7 mouse cellular contexts compared by ENCODE assay signal in the genomic region with DNA sequence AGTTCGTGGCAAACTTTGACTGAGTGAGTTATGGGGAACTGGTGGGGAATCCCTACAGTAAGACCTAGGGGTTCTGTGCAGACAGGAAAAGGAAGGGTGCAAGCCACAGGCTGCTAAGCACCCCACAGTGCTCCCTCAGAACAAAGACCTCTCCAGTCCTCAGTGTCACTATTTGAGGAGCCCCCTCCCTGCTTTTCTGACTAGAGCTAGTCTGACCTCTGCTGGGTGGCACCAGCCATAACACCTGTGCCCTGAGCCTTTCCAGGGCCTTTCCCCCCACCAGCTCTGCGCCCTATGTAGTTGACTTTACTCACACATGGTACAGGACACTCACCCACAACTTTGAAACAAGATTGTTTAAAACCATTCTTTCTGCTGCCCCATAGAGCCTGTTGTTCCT. TPM values are rescaled to one million over a fixed set of nuclear protein-coding genes. Genes with fewer than 3 reads are reported as not detected.
DNase-seq lines count a peak whose midpoint lies in the region; ATAC-seq and TF ChIP-seq lines count a peak whose summit lies in the region.

No protein-coding gene starts in this region.

- no peak overlapping the region for H3K27ac ChIP-seq in forebrain, embryonic 16.5 days (ENCODE audit: low read length)
- no peak overlapping the region for H3K27ac ChIP-seq in midbrain, postnatal 0 days (ENCODE audit: low read depth, low read length)

- no peak overlapping the region for H3K9ac ChIP-seq in forebrain, embryonic 16.5 days (replicated peaks; ENCODE audit: low read depth, low read length)
- H3K9ac ChIP-seq in midbrain, postnatal 0 days (replicated peaks; ENCODE audit: low read length, poor library complexity, severe bottlenecking), result no peak overlapping the region

- no peaks in the 10 kb centered on the region for H3K27me3 ChIP-seq in forebrain, embryonic 16.5 days (replicated peaks; ENCODE audit: control insufficient read depth, insufficient read depth, low read length)
- no peaks in the 10 kb centered on the region for H3K27me3 ChIP-seq in midbrain, postnatal 0 days (ENCODE audit: insufficient read depth, low read length)

- no peak overlapping the region for H3K4me3 ChIP-seq in forebrain, embryonic 16.5 days (replicated peaks; ENCODE audit: low read length)
- H3K4me3 ChIP-seq in midbrain, postnatal 0 days (ENCODE audit: low read depth, low read length), result no peak overlapping the region

- H3K9me3 ChIP-seq in forebrain, embryonic 16.5 days (ENCODE audit: control insufficient read depth, low read length), result no peaks in the 10 kb centered on the region
- H3K9me3 ChIP-seq in midbrain, postnatal 0 days (ENCODE audit: low read length), result no peaks in the 10 kb centered on the region

- intact Hi-C loops in left cerebral cortex, postnatal 4 days (cut with DNase I), result no loop called here
- intact Hi-C loops in left cerebral cortex, postnatal 10 days (cut with DNase I), result loop anchor here (10.0 kb wide), 1 partner anchor 103 kb away; a partner anchor contains a TSS

- H3K4me2 ChIP-seq in forebrain, embryonic 16.5 days (ENCODE audit: low read length), result no peak overlapping the region
- no peak overlapping the region for H3K4me2 ChIP-seq in midbrain, postnatal 0 days (ENCODE audit: low read depth, low read length, poor library complexity, severe bottlenecking)

- no peaks in the 10 kb centered on the region for H3K36me3 ChIP-seq in forebrain, embryonic 16.5 days (ENCODE audit: control insufficient read depth, insufficient read depth)
- H3K36me3 ChIP-seq in midbrain, postnatal 0 days (ENCODE audit: insufficient read depth, low read length), result no peaks in the 10 kb centered on the region

- DNase-seq in left cerebral cortex, postnatal 4 days, result peak; percentile 44
- no peak for DNase-seq in left cerebral cortex, postnatal 10 days (ENCODE audit: extremely low spot score in 1 of 2, low spot score in 2 of 2)
- peak; percentile 48 for DNase-seq in ZHBTc4 (ENCODE audit: low read depth, low spot score)
- peak; percentile 60 for DNase-seq in kidney, postnatal 10 days
- DNase-seq in midbrain, postnatal 0 days (ENCODE audit: low spot score), result peak; percentile 51
- DNase-seq in spleen, adult 12 weeks (ENCODE audit: low spot score), result no peak

- TF ChIP-seq CTCF in midbrain, postnatal 0 days (IDR thresholded peaks at IDR 0.05), result peak; percentile 64

- ATAC-seq in forebrain, embryonic 16.5 days, result peak; percentile 72
- ATAC-seq in midbrain, postnatal 0 days (ENCODE audit: low FRiP score), result peak; percentile 44; the same call in 1 of the 2 replicates

- peaks cover 2% of the 10 kb centered on the region; the same call in 1 of the 2 replicates for H3K4me1 ChIP-seq in forebrain, embryonic 16.5 days (replicated peaks; ENCODE audit: control insufficient read depth, insufficient read depth, low read length)
- no peaks in the 10 kb centered on the region for H3K4me1 ChIP-seq in midbrain, postnatal 0 days (ENCODE audit: insufficient read depth, low read length)

- 43% methylated on average over 2 of the region's 2 CpGs for WGBS in forebrain, embryonic 16.5 days
- 39% methylated on average over 2 of the region's 2 CpGs for WGBS in midbrain, postnatal 0 days

RNA-seq across cellular contexts. Expression of a gene that starts 10.5 kb away (rescaled TPM):
- under 1 TPM in 1 of 2 experiments, not detected in 1; 0.58 TPM for total RNA-seq in left cerebral cortex, postnatal 4 days (2021)
- total RNA-seq in left cerebral cortex, postnatal 10 days (2021), result not detected
- 0.11 TPM in 1 of 2 replicates, not detected in the other for polyA plus RNA-seq in forebrain, embryonic 16.5 days (2015; fragmentation: Nextera tagmentation; extraction: Ambion mirVana)
- 0.05 and 0.14 TPM in 2 replicates for total RNA-seq in midbrain, postnatal 0 days (2014; rRNA removed)
- 0.05 TPM in 1 of 2 replicates, not detected in the other for polyA plus RNA-seq in midbrain, postnatal 0 days (2015; fragmentation: Nextera tagmentation; extraction: Ambion mirVana)

RNA-seq across cellular contexts. Expression of a gene that starts 13.8 kb away (rescaled TPM):
- total RNA-seq in left cerebral cortex, postnatal 4 days (2021), result 100 to 1,000 TPM; 157 to 165 TPM
- total RNA-seq in left cerebral cortex, postnatal 10 days (2021), result 100 to 1,000 TPM; 216 to 226 TPM
- polyA plus RNA-seq in forebrain, embryonic 16.5 days (2015; fragmentation: Nextera tagmentation; extraction: Ambion mirVana), result 136 and 152 TPM in 2 replicates
- 114 and 115 TPM in 2 replicates for total RNA-seq in midbrain, postnatal 0 days (2014; rRNA removed)
- 79.6 and 88.8 TPM in 2 replicates for polyA plus RNA-seq in midbrain, postnatal 0 days (2015; fragmentation: Nextera tagmentation; extraction: Ambion mirVana)

RNA-seq across cellular contexts. Expression of a gene that starts 28.0 kb away (rescaled TPM):
- under 1 TPM; 0.62 to 0.82 TPM for total RNA-seq in left cerebral cortex, postnatal 4 days (2021)
- 1 to 10 TPM in 1 of 2 experiments, under 1 TPM in 1; 0.49 to 1.3 TPM for total RNA-seq in left cerebral cortex, postnatal 10 days (2021)
- polyA plus RNA-seq in forebrain, embryonic 16.5 days (2015; fragmentation: Nextera tagmentation; extraction: Ambion mirVana), result 4.7 and 7.2 TPM in 2 replicates
- 0.99 TPM in 1 of 2 replicates, not detected in the other for total RNA-seq in midbrain, postnatal 0 days (2014; rRNA removed)
- polyA plus RNA-seq in midbrain, postnatal 0 days (2015; fragmentation: Nextera tagmentation; extraction: Ambion mirVana), result 1.3 and 2.2 TPM in 2 replicates

RNA-seq across cellular contexts. Expression of a gene that starts 41.1 kb away (rescaled TPM):
- total RNA-seq in left cerebral cortex, postnatal 4 days (2021), result 100 to 1,000 TPM; 314 to 321 TPM
- total RNA-seq in left cerebral cortex, postnatal 10 days (2021), result 100 to 1,000 TPM; 368 TPM
- 472 and 511 TPM in 2 replicates for polyA plus RNA-seq in forebrain, embryonic 16.5 days (2015; fragmentation: Nextera tagmentation; extraction: Ambion mirVana)
- 311 and 342 TPM in 2 replicates for total RNA-seq in midbrain, postnatal 0 days (2014; rRNA removed)
- polyA plus RNA-seq in midbrain, postnatal 0 days (2015; fragmentation: Nextera tagmentation; extraction: Ambion mirVana), result 501 and 555 TPM in 2 replicates

RNA-seq across cellular contexts. Expression of a gene that starts 50.2 kb away (rescaled TPM):
- 100 to 1,000 TPM; 211 to 226 TPM for total RNA-seq in left cerebral cortex, postnatal 4 days (2021)
- total RNA-seq in left cerebral cortex, postnatal 10 days (2021), result 100 to 1,000 TPM; 393 to 413 TPM
- polyA plus RNA-seq in forebrain, embryonic 16.5 days (2015; fragmentation: Nextera tagmentation; extraction: Ambion mirVana), result 42.4 and 47.1 TPM in 2 replicates
- 398 and 409 TPM in 2 replicates for total RNA-seq in midbrain, postnatal 0 days (2014; rRNA removed)
- polyA plus RNA-seq in midbrain, postnatal 0 days (2015; fragmentation: Nextera tagmentation; extraction: Ambion mirVana), result 94.4 and 100 TPM in 2 replicates

Comparison
In these comparisons a context has a peak if more than half of its experiments do, and no peak if none do; other contexts are left out.
1. DNase-seq: peak in left cerebral cortex, postnatal 4 days (single experiment), ZHBTc4 (single experiment), kidney, postnatal 10 days (single experiment) and midbrain, postnatal 0 days (single experiment); none in left cerebral cortex, postnatal 10 days (0 of 2) and spleen, adult 12 weeks (single experiment).